Mouse (Mus musculus): ENCODE results near the gene Abhd16b. TPM values are rescaled to one million over a fixed set of nuclear protein-coding genes. Genes with fewer than 3 reads are reported as not detected.
"Not testable (repeated sequence)": the region's sequence is repeated elsewhere in the genome, so short reads cannot be mapped to it uniquely, and the experiment has no call there.

The Abhd16b gene
- polyA plus RNA-seq, 1 experiment, result 0.15 TPM

DNA sequence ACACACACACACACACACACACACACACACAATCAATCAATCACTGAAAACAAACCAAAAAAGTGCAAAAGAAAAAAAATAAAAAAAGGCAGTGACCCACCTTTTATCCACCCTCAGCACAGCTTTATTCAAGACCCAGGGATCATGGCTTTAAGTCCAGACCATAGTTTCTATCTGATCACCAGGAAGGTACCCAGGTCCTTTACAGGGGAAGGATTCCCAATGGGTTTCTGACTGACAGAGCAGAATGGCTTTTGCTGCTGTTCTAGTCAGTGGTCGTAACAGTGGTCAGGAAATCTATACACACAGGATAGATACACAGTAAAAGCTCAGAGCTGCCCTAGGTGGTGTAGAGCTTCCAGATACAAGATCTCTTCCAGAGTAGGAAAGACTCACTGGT is 7.3 kb upstream of the Abhd16b start:
- peaks cover 14% of the 10 kb centered on the region for H3K4me1 ChIP-seq (ENCODE audit: control insufficient read depth, insufficient read depth, insufficient read length)
- H3K27ac ChIP-seq (ENCODE audit: insufficient read depth, low read length), result no peak overlapping the region
- no peak for DNase-seq (ENCODE audit: low read depth in 1 of 2, low spot score in 2 of 2)
- 45% methylated on average over 1 of the region's 1 CpGs for WGBS
- no peaks in the 10 kb centered on the region for H3K36me3 ChIP-seq (ENCODE audit: control insufficient read depth, insufficient read depth, low read length)
- no peaks in the 10 kb centered on the region for H3K27me3 ChIP-seq (ENCODE audit: control insufficient read depth, insufficient read depth, low read length)
- TF ChIP-seq CTCF (IDR thresholded peaks at IDR 0.05; ENCODE audit: extremely low read depth, insufficient read depth, insufficient read length, insufficient replicate concordance) (no peak), POLR2A (IDR thresholded peaks at IDR 0.05; ENCODE audit: low read depth, low read length) (no peak)
- H3K4me3 ChIP-seq (ENCODE audit: extremely low read depth, insufficient read depth, insufficient read length), result no peak overlapping the region

DNA sequence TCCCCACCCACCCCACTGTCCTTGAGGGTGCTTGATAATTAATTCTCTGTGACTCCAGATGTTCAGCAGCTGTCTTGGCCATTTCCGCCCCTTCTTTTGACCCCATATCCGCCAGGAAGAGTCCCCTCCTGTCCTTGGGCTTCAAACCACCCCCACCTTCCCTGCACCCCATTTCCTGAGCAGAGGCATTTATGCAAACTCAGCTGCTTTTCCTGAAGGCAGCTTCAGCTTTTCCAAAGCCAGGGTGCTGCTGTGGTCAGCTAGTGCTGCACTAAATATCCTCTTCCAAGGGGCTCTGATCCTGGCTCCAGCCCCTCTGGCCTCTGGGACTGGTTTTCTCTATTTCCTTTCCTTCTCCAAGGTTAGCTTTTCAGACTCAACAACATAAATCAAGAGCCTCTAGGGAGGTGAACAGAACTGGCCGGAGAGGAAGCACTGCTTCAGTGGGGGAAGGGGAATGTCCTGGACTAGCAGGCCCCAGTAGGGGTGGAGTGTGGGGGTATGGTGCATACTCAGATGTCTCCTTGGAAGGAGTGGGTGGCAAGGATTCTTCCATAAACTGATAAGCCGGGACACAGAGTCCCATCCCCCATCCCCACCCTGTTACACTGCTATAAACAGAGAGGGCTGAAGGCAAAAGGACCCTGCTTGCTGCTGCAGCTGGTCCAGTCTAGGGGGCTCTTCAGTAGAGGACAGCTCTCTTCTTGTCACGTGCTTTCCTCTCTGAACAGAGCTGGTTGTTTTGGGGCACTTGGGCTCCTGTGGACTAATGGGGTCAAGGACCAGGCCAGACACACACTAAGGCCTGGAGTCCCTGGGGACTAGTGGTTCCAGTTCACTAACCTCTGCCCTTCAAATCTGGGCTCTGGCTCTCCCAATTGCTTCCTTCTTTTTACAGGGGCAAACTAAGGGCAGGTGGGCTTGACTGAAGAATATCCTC is 5.4 kb upstream of the Abhd16b start:
- 45% methylated on average over 5 of the region's 5 CpGs for WGBS
- Histone ChIP-seq H3K4me1 (ENCODE audit: control insufficient read depth, insufficient read depth, insufficient read length) (peaks cover 16% of the 10 kb centered on the region), H3K4me3 (ENCODE audit: extremely low read depth, insufficient read depth, insufficient read length) (no peak overlapping the region), H3K36me3 (ENCODE audit: control insufficient read depth, insufficient read depth, low read length) (no peaks in the 10 kb centered on the region), H3K27ac (ENCODE audit: insufficient read depth, low read length) (peak overlapping the region; percentile 62), H3K27me3 (ENCODE audit: control insufficient read depth, insufficient read depth, low read length) (no peaks in the 10 kb centered on the region)
- TF ChIP-seq CTCF (IDR thresholded peaks at IDR 0.05; ENCODE audit: extremely low read depth, insufficient read depth, insufficient read length, insufficient replicate concordance) (no peak), POLR2A (IDR thresholded peaks at IDR 0.05; ENCODE audit: low read depth, low read length) (no peak)
- DNase-seq (ENCODE audit: low read depth in 1 of 2, low spot score in 2 of 2), result no peak

DNA sequence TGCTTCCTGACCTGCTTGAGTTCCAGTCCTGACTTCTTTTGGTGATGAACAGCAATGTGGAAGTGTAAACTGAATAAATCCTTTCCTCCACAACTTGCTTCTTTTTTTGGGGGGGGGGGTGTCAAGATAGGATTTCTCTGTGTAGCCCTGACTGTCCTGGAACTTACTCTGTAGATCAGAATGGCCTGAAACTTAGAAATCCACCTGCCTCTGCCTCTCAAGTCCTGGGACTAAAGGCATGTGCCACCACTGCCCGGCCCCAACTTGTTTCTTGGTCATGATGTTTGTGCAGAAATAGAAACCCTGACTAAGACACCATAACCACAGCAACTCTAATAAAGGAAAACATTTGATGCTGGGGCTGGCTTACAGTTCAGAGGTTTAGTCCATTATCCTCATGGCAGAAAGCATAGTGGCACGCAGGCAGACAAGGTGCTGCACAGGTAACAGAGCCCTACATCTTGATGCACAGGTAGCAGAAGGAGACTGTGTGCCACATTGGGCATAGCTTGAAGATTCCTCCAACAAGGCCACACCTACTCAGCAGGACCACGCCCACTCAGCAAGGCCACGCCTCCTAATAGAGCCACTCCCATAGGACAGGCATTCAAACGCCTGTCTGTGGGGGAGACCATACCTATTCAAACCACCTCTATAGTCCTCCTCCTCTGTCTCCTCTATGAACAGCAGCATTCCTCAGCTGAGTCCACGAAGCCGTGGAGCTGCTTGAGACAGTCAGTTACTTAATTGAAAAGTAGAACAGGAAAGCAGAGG is 1.4 kb upstream of the Abhd16b start:
- no peak for TF ChIP-seq POLR2A (IDR thresholded peaks at IDR 0.05; ENCODE audit: low read depth, low read length)
- no peak for TF ChIP-seq CTCF (IDR thresholded peaks at IDR 0.05; ENCODE audit: extremely low read depth, insufficient read depth, insufficient read length, insufficient replicate concordance)
- Histone ChIP-seq H3K27ac (ENCODE audit: insufficient read depth, low read length) (peak overlapping the region; percentile 48; the same call in 1 of the 2 replicates), H3K27me3 (ENCODE audit: control insufficient read depth, insufficient read depth, low read length) (no peaks in the 10 kb centered on the region), H3K36me3 (ENCODE audit: control insufficient read depth, insufficient read depth, low read length) (no peaks in the 10 kb centered on the region), H3K4me1 (ENCODE audit: control insufficient read depth, insufficient read depth, insufficient read length) (peaks cover 19% of the 10 kb centered on the region), H3K4me3 (ENCODE audit: extremely low read depth, insufficient read depth, insufficient read length) (peak overlapping the region; percentile 2; the same call in 1 of the 2 replicates)
- peak; percentile 47 to 69 for DNase-seq (ENCODE audit: low read depth in 1 of 2, low spot score in 2 of 2)
- 23% methylated on average over 7 of the region's 7 CpGs for WGBS

DNA sequence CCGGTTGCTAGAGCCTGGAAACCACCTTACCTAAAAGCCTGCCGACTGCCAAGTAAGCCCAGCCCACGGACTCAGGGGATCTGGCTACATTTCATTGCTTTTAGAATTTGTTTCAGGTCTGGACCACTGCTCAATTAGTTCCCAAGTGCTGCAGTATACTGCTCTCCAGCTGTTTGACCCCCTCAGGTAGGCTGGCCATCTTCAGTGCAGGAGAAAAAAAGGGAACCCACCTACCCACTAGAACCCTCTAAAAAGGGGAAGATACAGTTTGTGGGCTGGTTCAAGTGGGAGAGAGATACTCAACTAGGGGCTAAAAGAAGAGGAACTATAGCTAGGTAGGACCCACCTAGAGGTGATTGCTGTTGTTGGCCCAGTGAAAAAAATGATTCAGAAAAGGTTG is 800 bp upstream of the Abhd16b start:
- H3K36me3 ChIP-seq (ENCODE audit: control insufficient read depth, insufficient read depth, low read length), result no peaks in the 10 kb centered on the region
- no peaks in the 10 kb centered on the region for H3K27me3 ChIP-seq (ENCODE audit: control insufficient read depth, insufficient read depth, low read length)
- peak overlapping the region; percentile 2; the same call in 1 of the 2 replicates for H3K4me3 ChIP-seq (ENCODE audit: extremely low read depth, insufficient read depth, insufficient read length)
- H3K4me1 ChIP-seq (ENCODE audit: control insufficient read depth, insufficient read depth, insufficient read length), result peaks cover 19% of the 10 kb centered on the region
- WGBS, result 6% methylated on average over 3 of the region's 3 CpGs
- H3K27ac ChIP-seq (ENCODE audit: insufficient read depth, low read length), result peak overlapping the region; percentile 48; the same call in 1 of the 2 replicates
- TF ChIP-seq CTCF (IDR thresholded peaks at IDR 0.05; ENCODE audit: extremely low read depth, insufficient read depth, insufficient read length, insufficient replicate concordance) (no peak), POLR2A (IDR thresholded peaks at IDR 0.05; ENCODE audit: low read depth, low read length) (no peak)
- DNase-seq (ENCODE audit: low read depth in 1 of 2, low spot score in 2 of 2), result peak in 1 of 2 experiments; percentile 40

DNA sequence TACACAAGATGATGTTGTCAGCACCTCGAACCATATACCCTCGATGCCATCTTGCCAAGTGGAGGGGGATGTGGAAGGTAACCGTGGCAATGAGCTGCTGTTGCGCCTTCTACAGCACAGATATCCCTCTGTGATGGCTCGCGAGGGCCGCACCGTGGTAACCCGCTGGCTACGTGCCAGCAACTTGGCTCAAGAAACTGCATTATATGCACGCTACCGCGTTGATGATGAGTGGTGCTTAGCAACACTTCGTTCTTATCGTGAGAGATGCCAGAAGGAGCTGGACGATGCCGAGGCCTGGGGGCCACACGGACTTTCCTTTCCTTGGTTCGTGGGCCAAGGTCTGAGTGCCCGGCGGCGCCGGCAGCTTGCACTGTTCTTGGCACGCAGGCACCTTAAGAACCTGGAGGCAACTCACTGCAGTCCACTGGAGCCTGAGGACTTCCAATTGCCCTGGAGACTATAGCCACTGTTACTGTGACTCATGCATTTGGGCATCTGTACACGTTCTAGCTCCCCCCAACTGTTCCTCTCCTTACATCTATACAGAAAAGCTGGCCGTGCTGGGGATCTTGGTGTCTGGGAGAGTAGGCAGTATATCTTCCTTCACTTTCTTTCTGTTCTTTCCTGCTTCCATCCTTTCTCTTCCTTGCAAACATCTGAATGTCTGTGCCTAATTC is 1.4 kb downstream of the Abhd16b start:
- WGBS, result 90% methylated on average over 26 of the region's 26 CpGs
- TF ChIP-seq CTCF (IDR thresholded peaks at IDR 0.05; ENCODE audit: extremely low read depth, insufficient read depth, insufficient read length, insufficient replicate concordance) (no peak), POLR2A (IDR thresholded peaks at IDR 0.05; ENCODE audit: low read depth, low read length) (no peak)
- H3K27ac ChIP-seq (ENCODE audit: insufficient read depth, low read length), result no peak overlapping the region
- H3K4me1 ChIP-seq (ENCODE audit: control insufficient read depth, insufficient read depth, insufficient read length), result peaks cover 17% of the 10 kb centered on the region
- no peak for DNase-seq (ENCODE audit: low read depth in 1 of 2, low spot score in 2 of 2)
- no peaks in the 10 kb centered on the region for H3K27me3 ChIP-seq (ENCODE audit: control insufficient read depth, insufficient read depth, low read length)
- H3K36me3 ChIP-seq (ENCODE audit: control insufficient read depth, insufficient read depth, low read length), result no peaks in the 10 kb centered on the region
- no peak overlapping the region for H3K4me3 ChIP-seq (ENCODE audit: extremely low read depth, insufficient read depth, insufficient read length)

DNA sequence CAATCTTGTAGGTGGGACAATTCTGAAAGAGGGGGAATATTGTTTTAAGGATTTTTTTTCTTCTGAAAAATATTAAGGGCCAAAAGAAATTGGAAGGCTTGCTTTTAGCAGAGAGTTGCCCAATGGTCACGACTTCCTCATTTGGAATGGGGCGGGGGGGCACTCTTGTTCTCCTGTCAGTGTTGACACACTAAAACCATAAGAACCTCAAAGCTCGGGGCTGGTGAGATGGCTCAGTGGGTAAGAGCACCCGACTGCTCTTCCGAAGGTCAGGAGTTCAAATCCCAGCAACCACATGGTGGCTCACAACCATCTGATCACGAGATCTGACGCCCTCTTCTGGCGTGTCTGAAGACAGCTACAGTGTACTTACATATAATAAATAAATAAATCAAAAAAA is 2.8 kb downstream of the Abhd16b start:
- not testable (repeated sequence) for H3K27me3 ChIP-seq (ENCODE audit: control insufficient read depth, insufficient read depth, low read length); H3K27ac ChIP-seq (ENCODE audit: insufficient read depth, low read length); H3K4me3 ChIP-seq (ENCODE audit: extremely low read depth, insufficient read depth, insufficient read length); H3K36me3 ChIP-seq (ENCODE audit: control insufficient read depth, insufficient read depth, low read length)
- WGBS, result 15% methylated on average over 8 of the region's 8 CpGs
- DNase-seq (ENCODE audit: low read depth in 1 of 2, low spot score in 2 of 2), result peak in 1 of 2 experiments; percentile 33
- H3K4me1 ChIP-seq (ENCODE audit: control insufficient read depth, insufficient read depth, insufficient read length), result peaks cover 17% of the 10 kb centered on the region
